Comparison of ENCODE assay signal across 35 mouse cellular contexts in the genomic region with DNA sequence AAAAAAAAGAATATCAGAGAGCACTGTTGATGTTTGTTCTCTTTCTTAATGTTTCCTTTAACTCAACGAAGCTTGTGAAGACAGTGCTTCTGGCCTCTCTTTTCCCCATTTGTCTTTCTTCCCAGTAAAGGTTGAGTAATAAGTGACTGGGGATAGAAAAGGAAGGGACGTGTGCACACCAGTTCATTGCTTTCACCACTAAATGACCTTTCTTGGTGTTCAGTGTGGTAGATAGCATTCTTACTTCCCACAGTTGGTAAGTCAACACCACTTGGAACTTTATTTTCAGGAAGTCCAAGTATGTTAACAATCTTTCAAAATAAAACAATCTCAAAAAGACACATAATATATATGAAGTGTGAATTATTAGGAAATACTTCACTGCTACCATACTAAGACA.
"Had no signal": no experiment of that assay in that cellular context is flagged by ENCODE, and none has a peak within 500 bp of the region (broad histone marks: within the 10 kb centered on the region; RNA-seq: fewer than 3 reads in every experiment).

No protein-coding gene starts in this region.

- DNase-seq: heart, adult 18-20 months; heart, adult 2 months; heart, postnatal 10 days; heart, postnatal 14 days; heart, postnatal 36 days; heart, postnatal 4 days; kidney, adult 11 months; kidney, adult 18-20 months; kidney, adult 2 months; kidney, adult 8-10 months; kidney, adult 9 months; kidney, postnatal 10 days; kidney, postnatal 14 days; kidney, postnatal 25 days; kidney, postnatal 36 days; kidney, postnatal 4 days had no signal

- H3K4me3 ChIP-seq: heart, adult 2 months; heart, embryonic 10.5 days; heart, embryonic 12.5 days; heart, embryonic 13.5 days; heart, embryonic 15.5 days; hindbrain, embryonic 10.5 days; hindbrain, embryonic 12.5 days; hindbrain, embryonic 13.5 days; hindbrain, embryonic 15.5 days; intestine, embryonic 15.5 days; kidney, embryonic 15.5 days; layer of hippocampus, adult 2 months had no signal

- H3K36me3 ChIP-seq: heart, embryonic 10.5 days; heart, embryonic 12.5 days; heart, embryonic 13.5 days; heart, embryonic 15.5 days; hindbrain, embryonic 10.5 days; hindbrain, embryonic 12.5 days; hindbrain, embryonic 13.5 days; hindbrain, embryonic 15.5 days; intestine, embryonic 15.5 days; kidney, embryonic 15.5 days had no signal

- H3K27ac ChIP-seq: heart, adult 2 months; heart, embryonic 10.5 days; heart, embryonic 13.5 days; heart, embryonic 15.5 days; hindbrain, embryonic 10.5 days; hindbrain, embryonic 12.5 days; hindbrain, embryonic 13.5 days; hindbrain, embryonic 14.5 days; hindbrain, embryonic 15.5 days; hindbrain, postnatal 0 days; intestine, embryonic 15.5 days; kidney, embryonic 15.5 days; kidney, postnatal 0 days; layer of hippocampus, adult 2 months had no signal

- H3K4me1 ChIP-seq: heart, embryonic 10.5 days; heart, embryonic 12.5 days; heart, embryonic 13.5 days; heart, embryonic 15.5 days; hindbrain, embryonic 10.5 days; hindbrain, embryonic 12.5 days; hindbrain, embryonic 13.5 days; hindbrain, embryonic 15.5 days; intestine, embryonic 15.5 days; kidney, embryonic 15.5 days had no signal

- H3K4me2 ChIP-seq: heart, embryonic 11.5 days; heart, embryonic 12.5 days; heart, embryonic 13.5 days; heart, embryonic 15.5 days; hindbrain, embryonic 12.5 days; hindbrain, embryonic 13.5 days; hindbrain, embryonic 14.5 days; hindbrain, embryonic 15.5 days; intestine, embryonic 15.5 days; kidney, embryonic 15.5 days had no signal

- H3K9me3 ChIP-seq: heart, embryonic 10.5 days; heart, embryonic 12.5 days; heart, embryonic 13.5 days; heart, embryonic 15.5 days; hindbrain, embryonic 10.5 days; hindbrain, embryonic 12.5 days; hindbrain, embryonic 13.5 days; hindbrain, embryonic 15.5 days; intestine, embryonic 15.5 days; kidney, embryonic 15.5 days had no signal

- H3K27me3 ChIP-seq: heart, embryonic 12.5 days; heart, embryonic 13.5 days; heart, embryonic 15.5 days; hindbrain, embryonic 12.5 days; hindbrain, embryonic 13.5 days; hindbrain, embryonic 15.5 days; intestine, embryonic 15.5 days; kidney, embryonic 15.5 days had no signal

- H3K9ac ChIP-seq: heart, embryonic 12.5 days; heart, embryonic 13.5 days; heart, embryonic 15.5 days; hindbrain, embryonic 12.5 days; hindbrain, embryonic 13.5 days; hindbrain, embryonic 14.5 days; hindbrain, embryonic 15.5 days; intestine, embryonic 15.5 days; kidney, embryonic 15.5 days had no signal

- ATAC-seq: hindbrain, embryonic 16.5 days; hindbrain, postnatal 0 days; inflammation-experienced regulatory T-cells, adult 6 months; intestine, embryonic 15.5 days; intestine, embryonic 16.5 days; intestine, postnatal 0 days had no signal
